Mouse (Mus musculus): Measurements from ENCODE around the gene Hist1h2bb. TPM values are rescaled to one million over a fixed set of nuclear protein-coding genes. Genes with fewer than 3 reads are reported as not detected.

The Hist1h2bb gene
- not detected for polyA plus RNA-seq (2014; fragmentation: Illumina TruSeq; extraction: RNeasy Lipid Tissue Mini Kit (QIAGEN cat#74804); ENCODE audit: insufficient read depth, low read depth, low replicate concordance)

GRCm38 (mm10) chr13:23746201-23747080, at the start of gene Hist1h2bb:
Gene Hist1h2bb, plus strand, starts transcription at chr13:23746734.

DNA sequence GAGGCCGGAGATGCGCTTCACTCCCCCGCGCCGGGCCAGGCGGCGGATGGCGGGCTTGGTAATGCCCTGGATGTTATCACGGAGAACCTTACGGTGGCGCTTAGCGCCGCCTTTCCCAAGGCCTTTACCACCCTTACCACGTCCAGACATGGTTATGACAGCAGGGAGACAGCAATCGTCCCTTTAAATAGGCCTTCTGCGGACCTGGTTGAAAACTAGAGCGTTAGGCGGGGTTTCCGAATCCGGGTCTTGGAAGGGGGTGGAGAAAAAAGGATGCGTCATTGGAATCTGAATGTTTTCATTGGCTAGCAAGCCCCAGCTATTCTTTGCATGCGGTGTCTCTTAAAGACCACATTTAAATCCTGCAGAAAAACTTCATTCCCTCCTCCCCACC, 48.2 kb upstream of the Hist1h2bb start, which contains the start of gene Hist1h4c:
TSS of gene Hist1h4c (minus strand) at position 155 of the 394 bp plus-strand sequence.

GRCm38 (mm10) chr13:23710374-23711089, 36.0 kb upstream of the Hist1h2bb start, which contains the start of gene Hfe:
Gene Hfe, minus strand, starts transcription at chr13:23710854.

GRCm38 (mm10) chr13:23738677-23739068, 7.9 kb upstream of the Hist1h2bb start, which contains the start of gene Hist1h1c:
Gene Hist1h1c, plus strand, starts transcription at chr13:23738808.

GRCm38 (mm10) chr13:23745381-23746161, 963 bp upstream of the Hist1h2bb start, which contains the start of gene Hist1h3c:
Gene Hist1h3c, minus strand, starts transcription at chr13:23745602.

GRCm38 (mm10) chr13:23750839-23751477, 4.4 kb downstream of the Hist1h2bb start, which contains the start of gene Hist1h2ab:
Gene Hist1h2ab, plus strand, starts transcription at chr13:23751126.

GRCm38 (mm10) chr13:23752067-23752741, 5.7 kb downstream of the Hist1h2bb start, which contains the start of gene Hist1h3b:
Gene Hist1h3b, plus strand, starts transcription at chr13:23752267.

DNA sequence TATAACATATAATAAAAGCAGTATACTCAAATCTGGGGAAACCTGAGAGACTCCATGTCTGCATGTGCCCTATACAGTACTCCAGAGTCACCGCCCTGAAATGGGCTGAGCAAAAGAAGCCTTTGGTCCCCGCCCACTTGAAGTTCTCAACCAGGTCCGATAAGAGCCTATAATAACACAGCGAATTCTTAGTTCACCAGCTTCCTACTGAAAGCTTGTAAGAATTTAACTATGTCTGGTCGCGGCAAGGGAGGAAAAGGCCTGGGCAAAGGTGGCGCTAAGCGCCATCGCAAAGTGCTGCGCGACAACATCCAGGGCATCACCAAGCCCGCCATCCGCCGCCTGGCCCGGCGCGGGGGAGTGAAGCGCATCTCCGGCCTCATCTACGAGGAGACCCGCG, 10.3 kb downstream of the Hist1h2bb start, which contains the start of gene Hist1h4b:
TSS of gene Hist1h4b (plus strand) at position 224 of the 400 bp plus-strand sequence.

DNA sequence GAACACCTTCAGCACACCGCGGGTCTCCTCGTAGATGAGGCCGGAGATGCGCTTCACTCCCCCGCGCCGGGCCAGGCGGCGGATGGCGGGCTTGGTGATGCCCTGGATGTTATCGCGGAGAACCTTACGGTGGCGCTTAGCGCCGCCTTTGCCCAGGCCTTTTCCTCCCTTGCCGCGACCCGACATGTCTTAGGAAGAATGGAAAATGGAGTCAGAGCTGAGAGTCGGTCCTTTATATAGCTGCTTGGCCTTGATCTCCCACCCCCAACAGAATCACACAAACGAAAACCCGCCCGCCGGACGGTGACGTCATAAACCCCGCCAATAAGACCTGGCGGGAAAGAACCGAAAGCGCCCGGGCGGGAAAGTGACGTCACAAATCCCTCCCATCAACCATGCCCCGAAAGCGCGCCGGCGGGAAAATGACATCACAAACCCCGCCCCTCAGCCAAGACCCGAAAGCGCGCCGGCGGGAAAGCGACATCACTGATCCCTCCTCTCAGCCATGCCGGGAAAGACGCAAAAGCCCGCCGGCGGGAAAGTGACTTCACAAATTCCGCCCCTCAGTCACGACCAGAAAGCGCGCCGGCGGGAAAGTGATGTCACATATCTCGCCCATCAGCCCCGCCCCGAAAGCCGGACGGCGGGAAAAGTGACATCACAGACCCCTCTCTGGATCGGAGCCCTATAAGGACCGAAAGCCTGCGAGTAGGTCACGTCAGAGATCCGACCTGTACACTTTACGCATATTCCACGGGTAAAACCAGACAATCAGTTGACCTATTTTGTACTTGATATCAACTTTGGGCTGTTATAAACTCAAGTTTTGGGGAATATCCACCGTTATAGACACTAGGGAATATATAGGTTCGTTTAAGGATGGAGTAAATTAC, 14.7 kb downstream of the Hist1h2bb start, which contains the start of gene Hist1h4a:
TSS of gene Hist1h4a (minus strand) at position 259 of the 893 bp plus-strand sequence.

DNA sequence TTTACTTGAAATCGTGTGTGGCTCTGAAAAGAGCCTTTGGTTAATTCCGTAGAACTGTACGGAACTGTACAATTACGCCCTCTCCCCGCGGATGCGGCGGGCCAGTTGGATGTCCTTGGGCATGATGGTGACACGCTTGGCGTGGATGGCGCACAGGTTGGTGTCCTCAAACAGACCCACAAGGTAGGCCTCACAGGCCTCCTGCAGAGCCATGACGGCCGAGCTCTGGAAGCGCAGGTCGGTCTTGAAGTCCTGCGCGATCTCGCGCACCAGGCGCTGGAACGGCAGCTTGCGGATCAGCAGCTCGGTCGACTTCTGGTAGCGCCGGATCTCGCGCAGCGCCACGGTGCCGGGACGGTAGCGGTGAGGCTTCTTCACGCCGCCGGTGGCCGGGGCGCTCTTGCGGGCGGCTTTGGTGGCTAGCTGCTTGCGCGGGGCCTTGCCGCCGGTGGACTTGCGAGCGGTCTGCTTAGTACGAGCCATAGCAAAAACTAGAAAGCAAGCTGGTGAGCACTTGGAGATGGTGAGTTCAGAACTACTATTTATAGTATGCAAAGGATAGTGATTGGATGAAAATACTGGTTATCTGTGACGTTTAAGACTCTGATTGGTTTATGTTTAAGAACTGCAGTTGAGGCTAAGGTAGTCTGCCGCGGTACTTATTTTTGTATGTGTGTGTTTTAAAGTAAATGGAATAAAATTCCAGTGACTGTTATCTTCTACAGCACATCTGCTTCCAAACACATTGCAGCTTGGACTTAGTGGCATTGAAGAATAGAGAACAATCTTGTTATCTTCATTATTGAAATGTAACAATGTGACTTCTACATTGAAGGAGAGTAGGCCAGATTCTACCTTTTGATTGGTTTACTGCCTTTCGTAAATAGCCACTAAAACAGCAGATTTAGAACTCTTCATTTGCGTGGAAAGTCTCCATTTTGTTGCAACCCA, 15.6 kb downstream of the Hist1h2bb start, which contains the start of gene Hist1h3a:
TSS of gene Hist1h3a (minus strand) at position 516 of the 951 bp plus-strand sequence.

DNA sequence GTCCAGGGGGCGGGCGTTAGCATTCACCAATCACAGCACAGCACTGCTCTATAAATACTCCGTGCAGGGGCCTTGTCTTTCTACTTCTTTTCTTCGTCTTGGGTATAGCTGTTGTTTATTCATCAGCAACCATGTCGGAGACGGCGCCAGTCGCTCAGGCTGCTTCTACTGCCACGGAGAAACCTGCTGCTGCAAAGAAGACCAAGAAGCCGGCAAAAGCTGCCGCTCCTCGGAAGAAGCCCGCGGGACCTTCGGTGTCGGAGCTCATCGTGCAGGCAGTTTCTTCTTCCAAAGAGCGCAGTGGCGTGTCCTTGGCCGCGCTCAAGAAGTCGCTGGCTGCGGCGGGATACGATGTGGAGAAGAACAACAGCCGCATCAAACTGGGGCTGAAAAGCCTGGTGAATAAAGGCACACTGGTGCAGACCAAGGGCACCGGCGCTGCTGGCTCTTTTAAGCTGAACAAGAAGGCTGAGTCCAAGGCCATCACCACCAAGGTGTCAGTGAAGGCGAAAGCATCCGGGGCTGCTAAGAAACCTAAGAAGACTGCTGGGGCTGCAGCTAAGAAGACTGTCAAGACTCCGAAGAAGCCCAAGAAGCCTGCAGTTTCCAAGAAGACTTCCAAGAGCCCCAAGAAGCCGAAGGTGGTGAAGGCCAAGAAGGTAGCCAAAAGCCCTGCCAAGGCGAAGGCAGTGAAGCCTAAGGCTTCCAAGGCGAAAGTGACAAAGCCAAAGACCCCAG, 17.2 kb downstream of the Hist1h2bb start, which contains the start of gene Hist1h1a:
TSS of gene Hist1h1a (plus strand) at position 81 of the 738 bp plus-strand sequence.

GRCm38 (mm10) chr13:23769613-23770012, 23.1 kb downstream of the Hist1h2bb start, which contains the start of gene Trim38:
Gene Trim38, plus strand, starts transcription at chr13:23769913.

Other genes starting within 250 kb of the Hist1h2bb start
- 16.1 TPM for gene Hist1h4h, start 215.7 kb upstream of the Hist1h2bb start, polyA plus RNA-seq (2014; fragmentation: Illumina TruSeq; extraction: RNeasy Lipid Tissue Mini Kit (QIAGEN cat#74804); ENCODE audit: insufficient read depth, low read depth, low replicate concordance)
- gene Hist1h2af, start 212.8 kb upstream of the Hist1h2bb start, polyA plus RNA-seq (2014; fragmentation: Illumina TruSeq; extraction: RNeasy Lipid Tissue Mini Kit (QIAGEN cat#74804); ENCODE audit: insufficient read depth, low read depth, low replicate concordance), result not detected
- not detected for gene Hist1h3g, start 211.3 kb upstream of the Hist1h2bb start, polyA plus RNA-seq (2014; fragmentation: Illumina TruSeq; extraction: RNeasy Lipid Tissue Mini Kit (QIAGEN cat#74804); ENCODE audit: insufficient read depth, low read depth, low replicate concordance)
- 0.28 TPM for gene Hist1h2bh, start 203.3 kb upstream of the Hist1h2bb start, polyA plus RNA-seq (2014; fragmentation: Illumina TruSeq; extraction: RNeasy Lipid Tissue Mini Kit (QIAGEN cat#74804); ENCODE audit: insufficient read depth, low read depth, low replicate concordance)
- gene Hist1h3f, start 202.7 kb upstream of the Hist1h2bb start, polyA plus RNA-seq (2014; fragmentation: Illumina TruSeq; extraction: RNeasy Lipid Tissue Mini Kit (QIAGEN cat#74804); ENCODE audit: insufficient read depth, low read depth, low replicate concordance), result not detected
- not detected for gene Hist1h4f, start 195.1 kb upstream of the Hist1h2bb start, polyA plus RNA-seq (2014; fragmentation: Illumina TruSeq; extraction: RNeasy Lipid Tissue Mini Kit (QIAGEN cat#74804); ENCODE audit: insufficient read depth, low read depth, low replicate concordance)
- gene Hist1h1d, start 193.5 kb upstream of the Hist1h2bb start, polyA plus RNA-seq (2014; fragmentation: Illumina TruSeq; extraction: RNeasy Lipid Tissue Mini Kit (QIAGEN cat#74804); ENCODE audit: insufficient read depth, low read depth, low replicate concordance), result 0.08 TPM
- not detected for gene Hist1h3e, start 184.4 kb upstream of the Hist1h2bb start, polyA plus RNA-seq (2014; fragmentation: Illumina TruSeq; extraction: RNeasy Lipid Tissue Mini Kit (QIAGEN cat#74804); ENCODE audit: insufficient read depth, low read depth, low replicate concordance)
- gene Hist1h2ae, start 175.5 kb upstream of the Hist1h2bb start, polyA plus RNA-seq (2014; fragmentation: Illumina TruSeq; extraction: RNeasy Lipid Tissue Mini Kit (QIAGEN cat#74804); ENCODE audit: insufficient read depth, low read depth, low replicate concordance), result not detected
- 1.5 TPM for gene Hist1h2bg, start 175.3 kb upstream of the Hist1h2bb start, polyA plus RNA-seq (2014; fragmentation: Illumina TruSeq; extraction: RNeasy Lipid Tissue Mini Kit (QIAGEN cat#74804); ENCODE audit: insufficient read depth, low read depth, low replicate concordance)
- gene Hist1h2bf, start 172.5 kb upstream of the Hist1h2bb start, polyA plus RNA-seq (2014; fragmentation: Illumina TruSeq; extraction: RNeasy Lipid Tissue Mini Kit (QIAGEN cat#74804); ENCODE audit: insufficient read depth, low read depth, low replicate concordance), result not detected
- not detected for gene Hist1h2ad, start 172.4 kb upstream of the Hist1h2bb start, polyA plus RNA-seq (2014; fragmentation: Illumina TruSeq; extraction: RNeasy Lipid Tissue Mini Kit (QIAGEN cat#74804); ENCODE audit: insufficient read depth, low read depth, low replicate concordance)
- 1.1 TPM for gene Hist1h3d, start 171.0 kb upstream of the Hist1h2bb start, polyA plus RNA-seq (2014; fragmentation: Illumina TruSeq; extraction: RNeasy Lipid Tissue Mini Kit (QIAGEN cat#74804); ENCODE audit: insufficient read depth, low read depth, low replicate concordance)
- not detected for gene Hist1h4d, start 165.1 kb upstream of the Hist1h2bb start, polyA plus RNA-seq (2014; fragmentation: Illumina TruSeq; extraction: RNeasy Lipid Tissue Mini Kit (QIAGEN cat#74804); ENCODE audit: insufficient read depth, low read depth, low replicate concordance)
- 2.7 TPM for gene Hist1h2be, start 125.6 kb upstream of the Hist1h2bb start, polyA plus RNA-seq (2014; fragmentation: Illumina TruSeq; extraction: RNeasy Lipid Tissue Mini Kit (QIAGEN cat#74804); ENCODE audit: insufficient read depth, low read depth, low replicate concordance)
- 0.40 TPM for gene Hist1h1e, start 124.2 kb upstream of the Hist1h2bb start, polyA plus RNA-seq (2014; fragmentation: Illumina TruSeq; extraction: RNeasy Lipid Tissue Mini Kit (QIAGEN cat#74804); ENCODE audit: insufficient read depth, low read depth, low replicate concordance)
- 0.25 TPM for gene Hist1h2ac, start 62.8 kb upstream of the Hist1h2bb start, polyA plus RNA-seq (2014; fragmentation: Illumina TruSeq; extraction: RNeasy Lipid Tissue Mini Kit (QIAGEN cat#74804); ENCODE audit: insufficient read depth, low read depth, low replicate concordance)
- gene Hist1h2bc, start 62.5 kb upstream of the Hist1h2bb start, polyA plus RNA-seq (2014; fragmentation: Illumina TruSeq; extraction: RNeasy Lipid Tissue Mini Kit (QIAGEN cat#74804); ENCODE audit: insufficient read depth, low read depth, low replicate concordance), result 123 TPM
- gene Hist1h1t, start 50.9 kb upstream of the Hist1h2bb start, polyA plus RNA-seq (2014; fragmentation: Illumina TruSeq; extraction: RNeasy Lipid Tissue Mini Kit (QIAGEN cat#74804); ENCODE audit: insufficient read depth, low read depth, low replicate concordance), result not detected
- gene Hist1h4c, start 48.3 kb upstream of the Hist1h2bb start, polyA plus RNA-seq (2014; fragmentation: Illumina TruSeq; extraction: RNeasy Lipid Tissue Mini Kit (QIAGEN cat#74804); ENCODE audit: insufficient read depth, low read depth, low replicate concordance), result 0.68 TPM
- gene Hfe, start 35.9 kb upstream of the Hist1h2bb start, polyA plus RNA-seq (2014; fragmentation: Illumina TruSeq; extraction: RNeasy Lipid Tissue Mini Kit (QIAGEN cat#74804); ENCODE audit: insufficient read depth, low read depth, low replicate concordance), result 21.9 TPM
- gene Hist1h1c, start 7.9 kb upstream of the Hist1h2bb start, polyA plus RNA-seq (2014; fragmentation: Illumina TruSeq; extraction: RNeasy Lipid Tissue Mini Kit (QIAGEN cat#74804); ENCODE audit: insufficient read depth, low read depth, low replicate concordance), result 58.8 TPM
- not detected for gene Hist1h3c, start 1.1 kb upstream of the Hist1h2bb start, polyA plus RNA-seq (2014; fragmentation: Illumina TruSeq; extraction: RNeasy Lipid Tissue Mini Kit (QIAGEN cat#74804); ENCODE audit: insufficient read depth, low read depth, low replicate concordance)
- gene Hist1h2ab, start 4.4 kb downstream of the Hist1h2bb start, polyA plus RNA-seq (2014; fragmentation: Illumina TruSeq; extraction: RNeasy Lipid Tissue Mini Kit (QIAGEN cat#74804); ENCODE audit: insufficient read depth, low read depth, low replicate concordance), result not detected
- not detected for gene Hist1h3b, start 5.5 kb downstream of the Hist1h2bb start, polyA plus RNA-seq (2014; fragmentation: Illumina TruSeq; extraction: RNeasy Lipid Tissue Mini Kit (QIAGEN cat#74804); ENCODE audit: insufficient read depth, low read depth, low replicate concordance)
- not detected for gene Hist1h4b, start 10.3 kb downstream of the Hist1h2bb start, polyA plus RNA-seq (2014; fragmentation: Illumina TruSeq; extraction: RNeasy Lipid Tissue Mini Kit (QIAGEN cat#74804); ENCODE audit: insufficient read depth, low read depth, low replicate concordance)
- not detected for gene Hist1h4a, start 14.5 kb downstream of the Hist1h2bb start, polyA plus RNA-seq (2014; fragmentation: Illumina TruSeq; extraction: RNeasy Lipid Tissue Mini Kit (QIAGEN cat#74804); ENCODE audit: insufficient read depth, low read depth, low replicate concordance)
- gene Hist1h3a, start 15.7 kb downstream of the Hist1h2bb start, polyA plus RNA-seq (2014; fragmentation: Illumina TruSeq; extraction: RNeasy Lipid Tissue Mini Kit (QIAGEN cat#74804); ENCODE audit: insufficient read depth, low read depth, low replicate concordance), result not detected
- not detected for gene Hist1h1a, start 16.9 kb downstream of the Hist1h2bb start, polyA plus RNA-seq (2014; fragmentation: Illumina TruSeq; extraction: RNeasy Lipid Tissue Mini Kit (QIAGEN cat#74804); ENCODE audit: insufficient read depth, low read depth, low replicate concordance)
- gene Trim38, start 23.2 kb downstream of the Hist1h2bb start, polyA plus RNA-seq (2014; fragmentation: Illumina TruSeq; extraction: RNeasy Lipid Tissue Mini Kit (QIAGEN cat#74804); ENCODE audit: insufficient read depth, low read depth, low replicate concordance), result not detected
- 0.34 TPM for gene Slc17a2, start 60.3 kb downstream of the Hist1h2bb start, polyA plus RNA-seq (2014; fragmentation: Illumina TruSeq; extraction: RNeasy Lipid Tissue Mini Kit (QIAGEN cat#74804); ENCODE audit: insufficient read depth, low read depth, low replicate concordance)
- not detected for gene Slc17a3, start 92.7 kb downstream of the Hist1h2bb start, polyA plus RNA-seq (2014; fragmentation: Illumina TruSeq; extraction: RNeasy Lipid Tissue Mini Kit (QIAGEN cat#74804); ENCODE audit: insufficient read depth, low read depth, low replicate concordance)
- gene Slc17a1, start 121.0 kb downstream of the Hist1h2bb start, polyA plus RNA-seq (2014; fragmentation: Illumina TruSeq; extraction: RNeasy Lipid Tissue Mini Kit (QIAGEN cat#74804); ENCODE audit: insufficient read depth, low read depth, low replicate concordance), result not detected
- not detected for gene Slc17a4, start 168.3 kb downstream of the Hist1h2bb start, polyA plus RNA-seq (2014; fragmentation: Illumina TruSeq; extraction: RNeasy Lipid Tissue Mini Kit (QIAGEN cat#74804); ENCODE audit: insufficient read depth, low read depth, low replicate concordance)
- not detected for gene Hist1h2ba, start 187.4 kb downstream of the Hist1h2bb start, polyA plus RNA-seq (2014; fragmentation: Illumina TruSeq; extraction: RNeasy Lipid Tissue Mini Kit (QIAGEN cat#74804); ENCODE audit: insufficient read depth, low read depth, low replicate concordance)
- gene Hist1h2aa, start 187.7 kb downstream of the Hist1h2bb start, polyA plus RNA-seq (2014; fragmentation: Illumina TruSeq; extraction: RNeasy Lipid Tissue Mini Kit (QIAGEN cat#74804); ENCODE audit: insufficient read depth, low read depth, low replicate concordance), result not detected
- gene Scgn, start 244.5 kb downstream of the Hist1h2bb start, polyA plus RNA-seq (2014; fragmentation: Illumina TruSeq; extraction: RNeasy Lipid Tissue Mini Kit (QIAGEN cat#74804); ENCODE audit: insufficient read depth, low read depth, low replicate concordance), result not detected